Mouse (Mus musculus) G1E-ER4 (cell line): Measurements from ENCODE around the gene Mmp15. TPM values are rescaled to one million over a fixed set of nuclear protein-coding genes. Genes with fewer than 3 reads are reported as not detected.

Source experiments
- GATA1 ChIP-seq: IDR thresholded peaks from one replicate; pipeline ENCODE4 v1.8.0; 2012; ENCODE audit warnings: low read length, inconsistent platforms
- polyA plus RNA-seq: library from polyadenylated mRNA; stranded (reverse); fragments of >175 nt; gene quantifications from 2 replicates; pipeline ENCODE4 v1.2.3, GENCODE M21; 2012

Mmp15 gene
- polyA plus RNA-seq, 1 experiment = 0.04 TPM

GRCm38 (mm10) chr8:95358550-95359411 is 6.7 kb downstream of the Mmp15 start:
- TF ChIP-seq GATA1 = no peak

GRCm38 (mm10) chr8:95360181-95361015 is 8.3 kb downstream of the Mmp15 start:
- no peak for TF ChIP-seq GATA1

- TF ChIP-seq GATA1 = no peak
These were observed 8.9 kb downstream of the Mmp15 start for GRCm38 (mm10) chr8:95361016-95361341.

GRCm38 (mm10) chr8:95362272-95362671 is 10.2 kb downstream of the Mmp15 start:
- TF ChIP-seq GATA1 = no peak

- no peak for TF ChIP-seq GATA1
These were observed 11.8 kb downstream of the Mmp15 start for GRCm38 (mm10) chr8:95363849-95364248.

GRCm38 (mm10) chr8:95369581-95370326 is 17.7 kb downstream of the Mmp15 start:
- no peak for TF ChIP-seq GATA1

- TF ChIP-seq GATA1 = no peak
These were observed 21.4 kb downstream of the Mmp15 start for GRCm38 (mm10) chr8:95373389-95374002.

- no peak for TF ChIP-seq GATA1
These were observed 22.4 kb downstream of the Mmp15 start for GRCm38 (mm10) chr8:95374429-95374828.

GRCm38 (mm10) chr8:95375374-95375930 is 23.4 kb downstream of the Mmp15 start:
- TF ChIP-seq GATA1 = no peak

- no peak for TF ChIP-seq GATA1
These were observed 24.4 kb downstream of the Mmp15 start for GRCm38 (mm10) chr8:95376309-95376999.

- TF ChIP-seq GATA1 = no peak
These were observed 25.0 kb downstream of the Mmp15 start for GRCm38 (mm10) chr8:95377101-95377500.

- TF ChIP-seq GATA1 = no peak
These were observed 25.8 kb downstream of the Mmp15 start for GRCm38 (mm10) chr8:95377863-95378291.

GRCm38 (mm10) chr8:95380953-95381352 is 28.9 kb downstream of the Mmp15 start:
- TF ChIP-seq GATA1 = no peak

GRCm38 (mm10) chr8:95381595-95381994 is 29.5 kb downstream of the Mmp15 start:
- TF ChIP-seq GATA1 = no peak
